Mouse (Mus musculus) embryonic fibroblast, embryonic 13.5 days (primary cell): Measurements from ENCODE around the gene Pygb. TPM values are rescaled to one million over a fixed set of nuclear protein-coding genes. Genes with fewer than 3 reads are reported as not detected.

Experiments
- H3K27ac ChIP-seq: 2 replicates; pipeline ENCODE4 v1.5.1; 2012; ENCODE audit warnings: low read length, control low read depth, inconsistent platforms; ENCODE audit not compliant: insufficient read depth
- H3K4me1 ChIP-seq: 2 replicates; pipeline ENCODE4 v1.6.1; 2011; ENCODE audit warnings: low read length; ENCODE audit not compliant: control insufficient read depth, insufficient read depth
- H3K4me3 ChIP-seq: 2 replicates; pipeline ENCODE4 v1.5.1; 2011; ENCODE audit warnings: mild to moderate bottlenecking, control low read depth, low read length; ENCODE audit not compliant: insufficient read depth
- CTCF ChIP-seq: IDR thresholded peaks from 2 replicates; pipeline ENCODE4 v1.5.1; 2011; ENCODE audit warnings: mild to moderate bottlenecking, control low read depth, low read length, moderate library complexity, borderline replicate concordance; ENCODE audit not compliant: insufficient read depth
- POLR2A ChIP-seq: IDR thresholded peaks from 2 replicates; pipeline ENCODE4 v1.6.1; 2011; ENCODE audit warnings: low read depth, mild to moderate bottlenecking, control low read depth, low read length, moderate library complexity
- polyA plus RNA-seq: library from polyadenylated mRNA; stranded (reverse); fragments of >200 nt; gene quantifications from 2 replicates; pipeline ENCODE4 v1.2.4, GENCODE M21; 2011; ENCODE audit warnings: low read depth; ENCODE audit not compliant: missing spikeins, insufficient read length

The Pygb gene
- polyA plus RNA-seq, 1 experiment, result 91.7 TPM

GRCm38 (mm10) chr2:150818742-150819141 is 32.2 kb downstream of the Pygb start:
- Histone ChIP-seq H3K27ac (no peak overlapping the region), H3K4me3 (no peak overlapping the region)

GRCm38 (mm10) chr2:150820720-150821119 is 34.2 kb downstream of the Pygb start:
- Histone ChIP-seq H3K4me3 (no peak overlapping the region), H3K4me1 (no peaks in the 10 kb centered on the region)
- TF ChIP-seq POLR2A, result no peak
- TF ChIP-seq CTCF, result no peak

More at GRCm38 (mm10) chr2:150818742-150819141, 32.2 kb downstream of the Pygb start:
- no peaks in the 10 kb centered on the region for H3K4me1 ChIP-seq
- TF ChIP-seq CTCF (no peak), POLR2A (no peak)

GRCm38 (mm10) chr2:150822987-150823386 is 36.5 kb downstream of the Pygb start:
- TF ChIP-seq POLR2A (no peak), CTCF (no peak)
- H3K27ac ChIP-seq, result no peak overlapping the region
- H3K4me1 ChIP-seq, result no peaks in the 10 kb centered on the region

More at GRCm38 (mm10) chr2:150820720-150821119, 34.2 kb downstream of the Pygb start:
- H3K27ac ChIP-seq, result no peak overlapping the region

GRCm38 (mm10) chr2:150826426-150826825 is 39.9 kb downstream of the Pygb start:
- no peak for TF ChIP-seq POLR2A
- TF ChIP-seq CTCF, result no peak
- Histone ChIP-seq H3K4me3 (no peak overlapping the region), H3K4me1 (no peaks in the 10 kb centered on the region), H3K27ac (no peak overlapping the region)

More at GRCm38 (mm10) chr2:150822987-150823386, 36.5 kb downstream of the Pygb start:
- H3K4me3 ChIP-seq, result no peak overlapping the region

GRCm38 (mm10) chr2:150828164-150828563 is 41.6 kb downstream of the Pygb start:
- no peak overlapping the region for H3K4me3 ChIP-seq
- H3K27ac ChIP-seq, result no peak overlapping the region
- H3K4me1 ChIP-seq, result no peaks in the 10 kb centered on the region
- TF ChIP-seq POLR2A (no peak), CTCF (no peak)

GRCm38 (mm10) chr2:150828654-150829053 is 42.1 kb downstream of the Pygb start:
- no peak overlapping the region for H3K4me3 ChIP-seq
- no peak for TF ChIP-seq CTCF
- no peak for TF ChIP-seq POLR2A
- H3K4me1 ChIP-seq, result no peaks in the 10 kb centered on the region
- no peak overlapping the region for H3K27ac ChIP-seq

- Histone ChIP-seq H3K4me3 (no peak overlapping the region), H3K4me1 (no peaks in the 10 kb centered on the region), H3K27ac (no peak overlapping the region)
- TF ChIP-seq POLR2A (no peak), CTCF (no peak)
Observed at GRCm38 (mm10) chr2:150830011-150830410, 43.5 kb downstream of the Pygb start.

- Histone ChIP-seq H3K27ac (no peak overlapping the region), H3K4me3 (no peak overlapping the region), H3K4me1 (no peaks in the 10 kb centered on the region)
- TF ChIP-seq POLR2A (no peak), CTCF (no peak)
Observed at GRCm38 (mm10) chr2:150830911-150831441, 44.4 kb downstream of the Pygb start.

GRCm38 (mm10) chr2:150832029-150832428 is 45.5 kb downstream of the Pygb start:
- TF ChIP-seq POLR2A, result no peak
- TF ChIP-seq CTCF, result no peak
- Histone ChIP-seq H3K27ac (no peak overlapping the region), H3K4me1 (no peaks in the 10 kb centered on the region), H3K4me3 (no peak overlapping the region)

- TF ChIP-seq POLR2A (no peak), CTCF (no peak)
- no peak overlapping the region for H3K27ac ChIP-seq
Observed at GRCm38 (mm10) chr2:150834616-150835015, 48.1 kb downstream of the Pygb start.

More at GRCm38 (mm10) chr2:150834616-150835015, 48.1 kb downstream of the Pygb start:
- peaks cover under 1% of the 10 kb centered on the region for H3K4me1 ChIP-seq
- H3K4me3 ChIP-seq, result no peak overlapping the region
